Mouse (Mus musculus): ENCODE measurements around the gene Ercc5.

Ercc5 gene

GRCm38 (mm10) chr1:44147563-44148381 lies at the start of gene Ercc5:
TSS of gene Ercc5 (plus strand) at chr1:44147744.
- peak; percentile 91 for DNase-seq (ENCODE audit: low read depth)

- DNase-seq (ENCODE audit: low read depth): peak; percentile 80
Measured at GRCm38 (mm10) chr1:44101448-44102225, 45.9 kb upstream of the Ercc5 start.

GRCm38 (mm10) chr1:44102259-44102717 lies 45.3 kb upstream of the Ercc5 start, which contains the start of gene Tex30:
TSS of gene Tex30 (minus strand) at chr1:44102441.
- DNase-seq (ENCODE audit: low read depth): peak; percentile 93

GRCm38 (mm10) chr1:44102939-44103338 lies 44.6 kb upstream of the Ercc5 start:
- DNase-seq (ENCODE audit: low read depth): peak; percentile 16

GRCm38 (mm10) chr1:44117571-44117970 lies 30.0 kb upstream of the Ercc5 start:
- peak; percentile 62 for DNase-seq (ENCODE audit: low read depth)

- DNase-seq (ENCODE audit: low read depth): peak; percentile 98
Measured at GRCm38 (mm10) chr1:44118239-44119054, 29.1 kb upstream of the Ercc5 start, which contains the start of the genes Kdelc1 and Bivm. TSS of gene Kdelc1 (minus strand) at chr1:44118808. TSS of gene Bivm (plus strand) at chr1:44118957.

GRCm38 (mm10) chr1:44119201-44120073 lies 28.1 kb upstream of the Ercc5 start:
- DNase-seq (ENCODE audit: low read depth): peak; percentile 87

GRCm38 (mm10) chr1:44120074-44120406 lies 27.5 kb upstream of the Ercc5 start:
- DNase-seq (ENCODE audit: low read depth): no peak

- DNase-seq (ENCODE audit: low read depth): peak; percentile 81
Measured at GRCm38 (mm10) chr1:44122256-44122655, 25.3 kb upstream of the Ercc5 start.

GRCm38 (mm10) chr1:44125590-44125989 lies 22.0 kb upstream of the Ercc5 start:
- DNase-seq (ENCODE audit: low read depth): no peak

- DNase-seq (ENCODE audit: low read depth): no peak
Measured at GRCm38 (mm10) chr1:44129929-44130581, 17.5 kb upstream of the Ercc5 start.

GRCm38 (mm10) chr1:44140232-44140631 lies 7.3 kb upstream of the Ercc5 start:
- no peak for DNase-seq (ENCODE audit: low read depth)

- DNase-seq (ENCODE audit: low read depth): no peak
Measured at GRCm38 (mm10) chr1:44142747-44143146, 4.8 kb upstream of the Ercc5 start.

- DNase-seq (ENCODE audit: low read depth): peak; percentile 50
Measured at GRCm38 (mm10) chr1:44148706-44149105, 1.2 kb downstream of the Ercc5 start.

GRCm38 (mm10) chr1:44155287-44155686 lies 7.7 kb downstream of the Ercc5 start:
- DNase-seq (ENCODE audit: low read depth): peak; percentile 59

- DNase-seq (ENCODE audit: low read depth): no peak
Measured at GRCm38 (mm10) chr1:44158317-44158716, 10.8 kb downstream of the Ercc5 start.

- DNase-seq (ENCODE audit: low read depth): no peak
Measured at GRCm38 (mm10) chr1:44161818-44162217, 14.3 kb downstream of the Ercc5 start.

- DNase-seq (ENCODE audit: low read depth): no peak
Measured at GRCm38 (mm10) chr1:44162389-44162788, 14.8 kb downstream of the Ercc5 start.

- peak; percentile 9 for DNase-seq (ENCODE audit: low read depth)
Measured at GRCm38 (mm10) chr1:44167859-44168383, 20.4 kb downstream of the Ercc5 start.

- DNase-seq (ENCODE audit: low read depth): no peak
Measured at GRCm38 (mm10) chr1:44172656-44173055, 25.1 kb downstream of the Ercc5 start.

Measured in 416B (cell line).